Mouse (Mus musculus) fibroblast of lung, adult 2 months (primary cell): Measurements from ENCODE around the gene Hps5.
A peak's percentile ranks its signal among the peaks of the same experiment; 100 is the strongest.

ENCODE experiments used
- DNase-seq: peaks from one replicate; pipeline ENCODE4 v3.0.0-alpha.2; 2011; ENCODE audit warnings: low read depth

Gene Hps5

DNA sequence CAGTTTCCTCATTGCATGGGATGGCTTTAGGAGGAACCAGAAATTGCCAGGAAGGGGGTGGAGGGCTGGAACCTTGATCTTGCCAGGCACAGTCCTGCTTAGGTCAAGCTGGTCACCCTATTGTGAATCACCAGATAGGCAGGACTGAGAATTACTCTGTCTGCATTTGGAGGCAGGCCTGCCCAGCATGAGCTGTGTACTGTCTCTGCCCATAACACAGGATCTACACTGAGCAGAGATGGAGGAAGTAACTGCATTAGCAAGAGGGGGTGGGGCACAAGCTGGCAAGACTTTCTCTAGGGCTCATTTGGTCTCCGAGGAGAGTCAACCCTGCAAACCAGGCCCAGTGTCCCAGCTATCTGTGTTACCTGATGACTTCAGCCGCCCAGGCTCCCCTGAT lies 60.9 kb downstream of the Hps5 start:
- DNase-seq = no peak

DNA sequence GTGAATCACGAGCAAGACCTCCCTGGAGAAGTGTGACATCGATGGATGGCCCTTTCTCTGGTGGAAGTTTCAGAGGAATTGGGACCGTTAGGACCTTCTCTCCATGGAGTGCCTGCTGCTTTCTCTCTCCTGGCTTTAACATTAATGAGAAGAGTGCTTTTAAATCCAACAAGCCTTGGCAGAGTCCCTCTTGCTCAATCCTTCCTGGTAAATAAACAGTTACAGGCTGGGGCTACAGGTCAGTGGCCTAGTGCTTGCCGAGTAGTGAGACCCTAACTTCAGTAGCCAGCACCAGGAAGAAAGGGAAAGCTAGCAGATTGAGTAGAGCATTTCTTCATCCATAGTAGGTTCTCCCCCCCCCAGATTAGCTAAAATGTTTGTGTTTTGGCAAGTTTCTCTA lies 63.4 kb downstream of the Hps5 start, which contains the start of gene Saa4:
Gene Saa4, minus strand, starts transcription at position 146 of the 400 bp plus-strand sequence.
- no peak for DNase-seq

GRCm38 (mm10) chr7:46727584-46727983 lies 68.3 kb downstream of the Hps5 start:
- no peak for DNase-seq

DNA sequence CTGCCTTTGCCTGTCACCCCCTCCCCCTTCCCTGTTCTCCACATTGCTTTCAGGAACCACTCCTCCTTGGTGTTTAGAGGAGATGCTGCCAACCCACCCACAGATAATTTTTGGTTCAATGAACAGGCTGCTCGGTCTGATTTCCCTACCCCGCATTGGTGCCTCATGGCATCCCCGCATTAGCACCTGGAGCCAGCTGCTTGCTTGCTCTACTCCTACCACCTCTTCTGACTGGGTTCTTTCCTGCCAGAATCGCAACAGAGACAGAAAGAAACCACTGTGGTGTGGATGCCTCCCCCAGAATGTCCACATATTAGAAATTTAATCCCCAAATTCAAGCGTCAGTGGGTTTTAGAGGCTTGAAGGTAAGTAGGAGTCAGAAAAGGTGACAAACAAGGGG lies 71.5 kb downstream of the Hps5 start:
- DNase-seq = no peak

DNA sequence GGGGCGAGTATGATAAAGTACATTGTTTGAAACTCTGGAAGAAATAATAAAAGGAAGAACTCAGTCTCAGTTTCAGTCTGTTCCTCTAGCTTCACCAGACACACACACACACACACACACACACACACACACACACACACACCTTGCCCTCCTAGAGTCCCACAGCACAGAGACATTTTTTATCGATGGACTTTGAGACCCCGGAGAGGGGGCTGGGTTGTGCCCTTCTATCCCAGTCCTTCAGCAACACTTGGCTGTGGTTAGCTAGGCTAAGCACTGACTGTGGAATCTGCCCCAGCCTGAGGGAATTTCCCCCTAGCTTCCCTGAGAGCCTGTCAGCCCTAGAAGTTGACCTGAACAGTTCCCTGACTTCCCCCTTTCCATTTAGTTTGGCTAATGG lies 72.0 kb downstream of the Hps5 start:
- no peak for DNase-seq

GRCm38 (mm10) chr7:46723354-46723753 lies 72.5 kb downstream of the Hps5 start:
- DNase-seq = no peak

- DNase-seq = no peak
Measured at GRCm38 (mm10) chr7:46720460-46720859, 75.4 kb downstream of the Hps5 start.

GRCm38 (mm10) chr7:46719526-46719925 lies 76.3 kb downstream of the Hps5 start:
- DNase-seq = peak; percentile 32

DNA sequence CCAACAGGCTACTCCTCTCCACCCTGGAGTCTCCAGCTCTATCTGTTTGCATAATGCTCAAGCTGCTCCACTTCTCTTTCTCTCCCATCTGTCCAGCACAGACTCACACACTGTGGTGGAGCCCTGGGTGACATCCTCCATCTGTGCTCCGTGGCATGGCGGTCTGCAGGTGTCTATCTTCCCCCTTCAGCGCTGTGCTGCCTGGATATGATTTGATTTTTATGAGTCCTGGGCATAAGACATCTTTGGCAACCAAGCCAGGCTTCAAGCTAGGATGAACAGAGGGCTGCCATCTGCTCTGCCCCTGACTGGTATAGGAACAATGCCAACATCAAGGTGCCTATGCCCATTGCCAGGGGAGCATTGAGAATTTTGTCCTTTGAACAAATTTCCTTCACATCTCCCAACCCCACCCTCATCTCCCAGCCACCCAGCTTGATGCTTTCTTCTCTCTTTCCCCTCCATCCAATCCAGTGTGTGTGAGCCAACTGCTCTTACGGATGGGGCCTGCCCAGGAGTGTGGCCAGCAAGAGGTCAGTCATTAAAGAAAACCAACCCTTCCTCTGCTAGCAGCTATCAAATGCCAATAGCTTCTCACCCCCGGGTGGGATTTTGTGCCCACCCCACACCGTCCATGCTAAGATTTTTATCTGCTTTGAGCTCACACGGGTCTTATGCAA lies 77.1 kb downstream of the Hps5 start:
- no peak for DNase-seq

GRCm38 (mm10) chr7:46716897-46717296 lies 79.0 kb downstream of the Hps5 start:
- DNase-seq = peak; percentile 46

- no peak for DNase-seq
Measured at GRCm38 (mm10) chr7:46715600-46715999, 80.3 kb downstream of the Hps5 start, which contains the start of gene Saa3. Gene Saa3, minus strand, starts transcription at chr7:46715700.

DNA sequence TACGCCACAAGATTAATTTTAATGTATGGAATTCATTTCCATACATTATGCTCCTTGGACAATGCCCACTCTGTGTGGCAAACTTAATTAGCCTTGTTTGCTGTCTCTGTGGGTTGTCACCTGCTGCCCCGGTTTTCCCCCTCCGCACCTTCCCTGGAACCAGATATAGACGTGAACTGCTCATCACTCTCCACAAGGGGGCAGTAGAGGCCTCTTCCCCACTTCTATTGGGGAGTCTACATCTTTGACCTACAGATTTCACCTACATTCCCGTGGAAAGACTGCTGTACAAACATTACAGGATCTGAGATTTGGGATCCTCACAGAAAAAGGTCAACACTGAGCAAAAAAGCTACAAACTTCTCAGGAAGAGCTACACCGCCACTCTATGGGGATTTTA lies 81.3 kb downstream of the Hps5 start:
- DNase-seq = no peak

DNA sequence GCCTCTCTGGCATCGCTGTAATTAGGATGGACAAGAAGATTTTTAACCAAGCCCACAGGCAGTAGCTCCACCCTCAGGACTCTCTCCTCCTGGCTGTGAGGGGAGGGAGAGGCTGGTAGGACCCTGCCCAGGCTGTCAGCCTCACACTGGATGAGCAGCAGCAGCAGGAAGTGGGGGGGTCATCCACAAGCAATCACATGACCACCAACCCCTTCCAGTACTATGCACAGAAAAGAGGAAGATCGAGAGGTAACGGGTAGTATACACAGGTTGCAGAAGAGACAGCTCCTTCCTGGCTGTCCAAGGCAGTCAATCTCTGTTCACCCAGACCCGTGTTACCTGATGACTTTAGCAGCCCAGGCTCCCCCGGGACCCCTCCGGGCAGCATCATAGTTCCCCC lies 83.6 kb downstream of the Hps5 start:
- no peak for DNase-seq
